Mouse (Mus musculus) limb, embryonic 11.5 days (tissue): ENCODE data around the gene Dmwd. TPM values are rescaled to one million over a fixed set of nuclear protein-coding genes. Genes with fewer than 3 reads are reported as not detected.
A peak's percentile ranks its signal among the peaks of the same experiment; 100 is the strongest.

Source experiments
- ATAC-seq: fragments of 200-750 bp; cut with Nextera tagmentation; 2 replicates; pipeline ENCODE4 v1.8.0; 2017; ENCODE audit warnings: low read depth; ENCODE audit not compliant: insufficient number of reproducible peaks, low FRiP score, low TSS enrichment
- DNase-seq: peaks from one replicate; pipeline ENCODE4 v3.0.0-alpha.2; 2015; ENCODE audit warnings: low spot score
- H3K27ac ChIP-seq: fragments of 300-500 bp; sonication (generic); replicated peaks from 2 replicates; pipeline ENCODE4 v1.5.1; 2014; ENCODE audit warnings: low read depth, mild to moderate bottlenecking, low read length
- H3K27me3 ChIP-seq: fragments of 300-500 bp; sonication (generic); 2 replicates; pipeline ENCODE4 v1.6.1; 2014; ENCODE audit warnings: mild to moderate bottlenecking, low read length, mixed read lengths; ENCODE audit not compliant: control insufficient read depth, insufficient read depth
- H3K36me3 ChIP-seq: fragments of 300-500 bp; sonication (generic); 2 replicates; pipeline ENCODE4 v1.6.1; 2014; ENCODE audit warnings: mild to moderate bottlenecking, low read length, moderate library complexity, mixed read lengths; ENCODE audit not compliant: control insufficient read depth, insufficient read depth
- H3K4me1 ChIP-seq: fragments of 300-500 bp; sonication (generic); 2 replicates; pipeline ENCODE4 v1.6.1; 2014; ENCODE audit warnings: low read length, mixed read lengths; ENCODE audit not compliant: control insufficient read depth, insufficient read depth
- H3K4me2 ChIP-seq: fragments of 300-500 bp; sonication (generic); 2 replicates; pipeline ENCODE4 v1.6.1; 2014; ENCODE audit warnings: low read depth, mild to moderate bottlenecking, moderate library complexity; ENCODE audit not compliant: severe bottlenecking
- H3K4me3 ChIP-seq: fragments of 300-500 bp; sonication (generic); 2 replicates; pipeline ENCODE4 v1.5.1; 2014; ENCODE audit warnings: low read depth, low read length
- H3K9ac ChIP-seq: fragments of 300-500 bp; sonication (generic); 2 replicates; pipeline ENCODE4 v1.6.1; 2014; ENCODE audit warnings: mild to moderate bottlenecking, low read length
- H3K9me3 ChIP-seq: fragments of 300-500 bp; sonication (generic); 2 replicates; pipeline ENCODE4 v1.6.1; 2016; ENCODE audit warnings: low read length; ENCODE audit not compliant: control insufficient read depth
- WGBS: fragments of 180-500 bp; shearing (Covaris S2); extraction: QIAGEN DNeasy Blood & Tissue Kit; methylation state at CpG from one replicate; pipeline ENCODE4 v1.1.7; 2014; 5-methylcytosine and 5-hydroxymethylcytosine counted together
- polyA plus RNA-seq: library from polyadenylated mRNA; unstranded; fragments of >200 nt; fragmentation: Nextera tagmentation; extraction: Ambion mirVana; gene quantifications from 2 replicates; pipeline ENCODE4 v1.2.1, GENCODE M21; 2014

Dmwd gene
- polyA plus RNA-seq, 1 experiment from 2014 or later: 18.8 TPM

DNA sequence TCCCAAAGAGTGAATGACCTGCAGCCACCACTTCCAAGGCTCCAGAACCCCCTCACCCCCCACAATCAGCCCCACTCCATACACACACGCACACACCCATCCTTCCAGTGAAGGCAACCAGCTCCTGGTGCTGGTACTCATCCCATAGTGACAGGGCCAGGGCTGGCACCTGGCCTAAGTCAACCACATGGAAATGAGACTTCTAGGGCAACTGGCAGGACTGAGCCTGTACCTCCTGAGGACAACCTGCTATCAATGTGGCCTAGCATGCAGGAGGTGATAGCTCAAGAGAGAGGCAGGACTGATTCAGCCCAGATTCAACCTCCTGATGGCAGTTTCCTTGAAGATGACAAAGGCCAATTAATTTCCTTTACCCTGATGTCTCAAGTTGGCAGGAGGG, 24.3 kb downstream of the Dmwd start:
- H3K4me3 ChIP-seq: no peak overlapping the region

DNA sequence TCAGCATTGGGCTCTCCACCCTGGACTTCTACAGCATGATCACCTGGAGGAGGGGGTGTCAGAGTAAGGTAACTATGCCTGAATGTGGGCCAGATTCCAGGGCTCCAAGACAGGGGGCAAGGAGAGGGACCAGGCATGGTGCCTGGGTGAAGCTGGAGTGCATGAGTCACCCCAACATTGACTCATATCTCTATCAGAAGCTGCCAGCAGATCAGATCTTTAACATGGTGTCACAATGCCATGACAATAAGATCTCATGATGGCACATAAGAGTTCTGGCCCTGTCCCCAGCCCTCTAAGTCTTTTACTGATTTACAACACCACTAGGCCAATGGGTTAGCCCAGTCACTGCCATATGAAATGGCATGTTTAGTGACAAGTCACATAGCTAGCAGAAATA, 27.7 kb downstream of the Dmwd start:
- Histone ChIP-seq H3K27ac (no peak overlapping the region), H3K4me3 (no peak overlapping the region), H3K27me3 (no peaks in the 10 kb centered on the region), H3K9me3 (no peaks in the 10 kb centered on the region), H3K9ac (no peak overlapping the region), H3K4me2 (no peak overlapping the region), H3K36me3 (no peaks in the 10 kb centered on the region), H3K4me1 (no peaks in the 10 kb centered on the region)
- ATAC-seq: no peak
- no peak for DNase-seq

More for the DNA sequence above, 24.3 kb downstream of the Dmwd start:
- Histone ChIP-seq H3K27ac (no peak overlapping the region), H3K9ac (no peak overlapping the region), H3K9me3 (no peaks in the 10 kb centered on the region), H3K27me3 (no peaks in the 10 kb centered on the region), H3K4me2 (no peak overlapping the region), H3K4me1 (peaks cover 12% of the 10 kb centered on the region), H3K36me3 (no peaks in the 10 kb centered on the region)
- WGBS: 75% methylated on average over 1 of the region's 1 CpGs
- ATAC-seq (no peak), DNase-seq (no peak)

DNA sequence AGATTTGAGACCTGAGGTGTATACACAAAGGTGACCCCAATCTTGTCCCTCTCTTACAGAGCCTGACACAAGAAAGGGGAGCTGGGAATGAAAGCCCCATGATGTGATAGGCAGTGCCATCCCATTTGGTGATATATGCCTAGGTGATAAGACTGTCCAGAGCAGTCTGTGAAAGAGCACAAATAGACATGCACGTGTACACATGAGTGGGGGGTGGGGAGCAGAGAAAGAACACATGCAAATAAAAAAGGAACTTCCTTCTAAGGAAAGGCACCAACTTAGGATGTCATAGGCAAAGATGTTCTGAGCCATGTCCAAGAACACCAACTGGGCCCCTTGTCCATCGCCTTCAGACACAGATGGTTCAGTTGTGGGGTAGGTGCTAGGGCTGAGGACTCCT, 28.5 kb downstream of the Dmwd start:
- Histone ChIP-seq H3K9me3 (no peaks in the 10 kb centered on the region), H3K4me2 (no peak overlapping the region), H3K9ac (no peak overlapping the region), H3K27me3 (no peaks in the 10 kb centered on the region), H3K36me3 (no peaks in the 10 kb centered on the region), H3K27ac (no peak overlapping the region), H3K4me1 (no peaks in the 10 kb centered on the region), H3K4me3 (no peak overlapping the region)
- DNase-seq (no peak), ATAC-seq (no peak)
- 80% methylated on average over 2 of the region's 2 CpGs for WGBS

DNA sequence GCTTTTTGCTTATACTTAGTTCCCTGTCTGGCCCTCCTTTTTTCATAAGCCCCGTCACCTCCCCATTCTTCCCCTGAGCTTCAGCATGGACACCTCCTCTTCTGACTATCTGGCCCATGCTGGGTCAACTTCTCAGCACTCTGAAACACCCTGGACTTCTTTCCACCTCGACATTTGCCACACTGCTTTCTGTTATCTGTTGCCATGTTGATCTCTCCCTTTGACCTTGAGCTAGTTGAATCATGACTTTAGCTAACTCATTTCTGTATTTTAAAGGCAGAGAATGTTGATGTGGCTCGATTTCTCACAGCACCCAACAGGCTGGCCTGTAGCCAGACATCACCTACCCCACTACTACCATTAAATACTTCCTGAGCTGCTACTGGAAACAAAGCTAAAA, 31.4 kb downstream of the Dmwd start:
- H3K27me3 ChIP-seq: no peaks in the 10 kb centered on the region
- ATAC-seq (no peak), DNase-seq (no peak)
- no peak overlapping the region for H3K27ac ChIP-seq
- WGBS: 65% methylated on average over 3 of the region's 3 CpGs
- H3K4me1 ChIP-seq: no peaks in the 10 kb centered on the region
- no peaks in the 10 kb centered on the region for H3K9me3 ChIP-seq
- H3K9ac ChIP-seq: no peak overlapping the region
- no peak overlapping the region for H3K4me2 ChIP-seq
- H3K36me3 ChIP-seq: no peaks in the 10 kb centered on the region
- H3K4me3 ChIP-seq: no peak overlapping the region

DNA sequence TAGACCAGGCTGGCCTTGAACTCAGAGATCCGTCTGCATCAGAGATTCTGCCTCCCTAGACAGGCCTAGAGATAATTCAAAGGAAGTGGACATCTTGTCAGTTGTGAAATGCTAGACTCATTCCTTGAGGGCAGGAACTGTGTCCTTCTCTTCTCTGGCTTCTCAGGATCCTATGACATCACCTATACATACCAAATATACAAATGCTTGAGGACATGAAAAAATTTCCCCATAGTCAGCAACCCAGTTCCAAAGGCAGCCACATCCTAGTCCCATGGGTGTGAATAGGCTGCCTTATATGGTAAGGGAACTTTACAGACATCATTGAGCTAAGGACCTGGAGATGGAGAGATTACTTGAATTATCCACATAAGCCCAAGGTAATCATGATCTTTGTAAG, 33.5 kb downstream of the Dmwd start:
- WGBS: 78% methylated on average over 1 of the region's 1 CpGs

DNA sequence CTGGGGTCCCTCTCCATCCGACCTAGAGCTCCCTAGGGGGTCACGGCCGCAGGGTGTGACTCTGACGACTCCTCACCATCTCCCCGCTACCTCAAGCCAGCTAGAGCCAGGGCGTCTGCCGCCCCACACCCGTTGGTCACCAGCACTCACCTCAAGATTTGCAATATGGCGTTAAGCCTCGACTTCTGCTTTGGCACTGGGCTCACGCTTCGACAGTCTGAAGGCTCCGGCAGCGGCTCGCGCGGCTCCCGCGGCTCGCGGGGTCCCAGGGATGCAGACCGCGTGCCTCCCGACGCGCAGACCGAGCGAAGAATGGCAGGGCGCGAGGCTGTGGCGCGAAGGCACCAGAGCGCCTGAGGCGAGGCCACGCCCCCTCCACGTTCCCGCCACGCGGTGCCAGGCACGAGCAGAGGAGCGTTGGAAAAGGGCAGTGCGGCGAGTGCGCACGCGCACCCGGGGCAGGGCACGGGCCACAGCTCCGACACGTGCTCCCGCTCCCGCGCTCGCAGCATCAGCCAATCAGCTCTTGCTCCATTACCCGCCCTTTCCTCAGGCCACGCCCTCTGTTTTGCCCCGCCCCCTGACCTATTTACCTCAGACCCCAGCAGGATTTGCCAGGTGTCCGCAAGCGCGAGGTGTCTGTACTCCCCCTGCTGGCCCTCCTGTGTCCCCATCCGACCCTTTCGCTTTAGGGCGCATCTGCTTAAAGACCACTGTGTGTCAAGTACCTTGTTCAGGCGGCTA, 42.2 kb downstream of the Dmwd start, which contains the start of gene Gm4969:
TSS of gene Gm4969 (minus strand) at position 341 of the 744 bp plus-strand sequence.
- H3K4me1 ChIP-seq: peaks cover 6% of the 10 kb centered on the region; the same call in 1 of the 2 replicates
- no peaks in the 10 kb centered on the region for H3K27me3 ChIP-seq
- peak; percentile 78 for DNase-seq
- H3K9ac ChIP-seq: no peak within 1 kb of the TSS
- H3K36me3 ChIP-seq: no peaks in the 10 kb centered on the region
- H3K27ac ChIP-seq: no peak within 1 kb of the TSS
- no peak for ATAC-seq
- no peak within 1 kb of the TSS; the same call in 1 of the 2 replicates for H3K4me2 ChIP-seq
- 0 out of 2 replicates have a peak within 1 kb of the TSS, but pooled peaks have one; percentile 12 for H3K4me3 ChIP-seq
- H3K9me3 ChIP-seq: peaks cover 4% of the 10 kb centered on the region; the same call in 1 of the 2 replicates
- WGBS: 21% methylated on average over 64 of the region's 64 CpGs

More for the DNA sequence above, 33.5 kb downstream of the Dmwd start:
- ATAC-seq: no peak
- Histone ChIP-seq H3K36me3 (no peaks in the 10 kb centered on the region; the same call in 1 of the 2 replicates), H3K9me3 (no peaks in the 10 kb centered on the region), H3K4me3 (no peak overlapping the region), H3K27me3 (no peaks in the 10 kb centered on the region), H3K27ac (no peak overlapping the region), H3K4me1 (no peaks in the 10 kb centered on the region), H3K4me2 (no peak overlapping the region), H3K9ac (no peak overlapping the region)
- DNase-seq: no peak

DNA sequence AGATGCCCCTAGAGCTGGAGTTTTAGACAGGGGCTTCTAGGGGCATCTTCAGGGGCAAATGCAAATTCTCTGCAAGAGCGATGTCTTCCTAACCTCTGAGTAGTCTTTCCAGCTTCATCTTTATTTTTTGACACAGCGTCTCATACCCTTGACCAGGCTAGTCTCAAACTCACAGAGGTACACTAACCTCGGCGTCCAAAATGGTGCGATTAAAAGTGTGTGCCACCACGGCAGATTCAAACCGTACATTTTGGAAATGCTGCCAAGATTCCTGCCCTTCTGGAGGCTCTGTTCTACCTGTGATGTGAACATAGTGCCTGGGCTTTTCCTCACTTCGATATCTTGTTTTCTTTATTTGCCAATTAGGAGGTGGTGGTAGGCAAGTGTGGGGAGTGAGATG, 43.1 kb downstream of the Dmwd start:
- no peaks in the 10 kb centered on the region for H3K36me3 ChIP-seq
- H3K4me1 ChIP-seq: peaks cover 6% of the 10 kb centered on the region; the same call in 1 of the 2 replicates
- peaks cover 4% of the 10 kb centered on the region; the same call in 1 of the 2 replicates for H3K9me3 ChIP-seq
- no peaks in the 10 kb centered on the region for H3K27me3 ChIP-seq
- 94% methylated on average over 8 of the region's 8 CpGs for WGBS
- no peak overlapping the region for H3K27ac ChIP-seq
- no peak for DNase-seq
- ATAC-seq: peak; percentile 4; the same call in 1 of the 2 replicates
- no peak overlapping the region for H3K9ac ChIP-seq
- H3K4me2 ChIP-seq: no peak overlapping the region
- H3K4me3 ChIP-seq: no peak overlapping the region

DNA sequence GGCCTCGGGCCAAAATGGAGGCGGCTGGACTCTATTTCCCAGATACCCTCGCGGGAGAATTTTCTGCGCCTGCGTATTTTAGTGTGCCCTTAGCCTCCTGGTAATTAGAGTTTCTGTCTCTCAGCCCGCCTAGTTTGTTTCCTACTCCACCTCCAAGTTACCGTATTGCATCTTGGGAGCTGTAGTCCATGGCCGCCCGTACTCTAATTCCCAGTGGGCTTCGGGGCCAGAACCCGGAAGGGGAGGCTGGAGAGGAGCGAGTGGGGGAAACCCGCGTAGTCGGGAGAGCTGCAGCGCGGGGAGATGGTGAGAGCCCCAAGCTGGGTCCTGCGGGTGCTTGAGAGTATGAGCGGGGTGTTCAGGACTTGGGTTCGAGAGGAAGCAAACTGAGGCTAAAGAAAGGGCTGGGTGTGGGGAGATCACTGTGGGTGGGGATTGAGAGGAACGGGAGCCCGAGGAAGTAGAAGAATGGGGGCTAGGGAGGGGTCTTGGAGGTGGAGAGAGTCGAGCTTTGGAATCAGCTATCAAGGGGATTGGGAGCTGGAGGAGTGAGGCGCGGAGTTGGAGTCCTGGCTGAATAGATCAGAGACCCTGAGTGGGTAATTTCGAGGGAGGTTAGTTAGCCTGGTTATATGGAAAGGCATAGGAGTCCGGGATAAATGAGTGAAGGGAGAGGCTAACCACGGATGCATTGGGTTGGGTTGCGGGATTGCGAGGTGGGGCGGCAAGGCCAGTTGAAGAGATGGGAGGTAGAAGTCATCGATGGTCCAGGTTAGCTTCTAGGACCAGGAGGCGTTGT, 43.8 kb downstream of the Dmwd start, which contains the start of gene Fbxo46:
TSS of gene Fbxo46 (plus strand) at position 229 of the 799 bp plus-strand sequence.
- peaks cover 6% of the 10 kb centered on the region; the same call in 1 of the 2 replicates for H3K4me1 ChIP-seq
- peak within 1 kb of the TSS; percentile 63 for H3K4me2 ChIP-seq

More for the DNA sequence above, 43.8 kb downstream of the Dmwd start, which contains the start of gene Fbxo46:
- 2% methylated on average over 34 of the region's 34 CpGs for WGBS
- peak; percentile 89 for ATAC-seq
- peak; percentile 93 for DNase-seq
- Histone ChIP-seq H3K27ac (no peak within 1 kb of the TSS), H3K27me3 (no peaks in the 10 kb centered on the region), H3K9me3 (peaks cover 4% of the 10 kb centered on the region; the same call in 1 of the 2 replicates), H3K36me3 (peaks cover 2% of the 10 kb centered on the region; the same call in 1 of the 2 replicates), H3K4me3 (peak within 1 kb of the TSS; percentile 43), H3K9ac (peak within 1 kb of the TSS; percentile 45)
